Mouse (Mus musculus): ENCODE data around the gene Gm21874. TPM values are rescaled to one million over a fixed set of nuclear protein-coding genes. Genes with fewer than 3 reads are reported as not detected.
"Not testable (repeated sequence)": the region's sequence is repeated elsewhere in the genome, so short reads cannot be mapped to it uniquely, and the experiment has no call there.

The Gm21874 gene
- not detected in 2 replicates for polyA plus RNA-seq (2015; fragmentation: Nextera tagmentation; extraction: Ambion mirVana)

DNA sequence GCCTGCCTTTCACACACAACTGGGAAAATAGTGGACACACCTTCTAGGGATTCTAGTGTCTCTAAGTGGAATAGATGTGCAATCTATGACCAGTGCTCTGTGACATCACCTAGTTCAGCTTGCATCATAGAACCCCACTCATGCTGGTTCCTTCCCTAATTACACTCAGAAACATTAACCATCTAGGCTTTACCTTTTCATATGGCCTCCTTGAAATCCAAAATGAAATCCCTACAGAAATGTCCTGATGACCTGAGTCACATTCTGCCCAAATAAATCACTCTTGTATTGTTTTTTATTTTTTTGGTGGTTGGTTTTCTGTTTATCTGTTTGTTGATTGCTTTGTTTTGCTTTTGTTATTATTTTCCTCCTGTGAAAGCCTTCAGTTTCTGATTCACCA, at the start of gene Gm21874:
Gene Gm21874, minus strand, starts transcription at position 101 of the 400 bp plus-strand sequence.
- H3K9ac ChIP-seq (ENCODE audit: low read length); H3K4me3 ChIP-seq (replicated peaks; ENCODE audit: low read length); H3K27ac ChIP-seq (ENCODE audit: low read length); H3K4me2 ChIP-seq (ENCODE audit: low read depth, low read length); H3K36me3 ChIP-seq (ENCODE audit: control insufficient read depth, insufficient read depth, low read length); ATAC-seq (ENCODE audit: insufficient read depth, low FRiP score); H3K4me1 ChIP-seq (ENCODE audit: control insufficient read depth, insufficient read depth, low read length); H3K9me3 ChIP-seq (replicated peaks; ENCODE audit: control insufficient read depth, low read length); H3K27me3 ChIP-seq (ENCODE audit: control insufficient read depth, insufficient read depth, low read length): not testable (repeated sequence)

Other genes with a start within 250 kb of the Gm21874 start
- gene Gm21721, start 214.0 kb downstream of the Gm21874 start, polyA plus RNA-seq (2015; fragmentation: Nextera tagmentation; extraction: Ambion mirVana), result not detected in 2 replicates
- gene Gm21812, start 69.0 kb downstream of the Gm21874 start, polyA plus RNA-seq (2015; fragmentation: Nextera tagmentation; extraction: Ambion mirVana), result not detected in 2 replicates

Data from stomach, embryonic 16.5 days (tissue).